Mouse (Mus musculus) heart, adult 9 months (tissue): ENCODE results near the gene Eif3l.
"Not testable (repeated sequence)": the region's sequence is repeated elsewhere in the genome, so short reads cannot be mapped to it uniquely, and the experiment has no call there.

Source experiments
- DNase-seq, 2 experiments: peaks; one replicate each; pipeline ENCODE4 v3.0.0; 2022; ENCODE audit warnings: low spot score in 2 of 2

The Eif3l gene

DNA sequence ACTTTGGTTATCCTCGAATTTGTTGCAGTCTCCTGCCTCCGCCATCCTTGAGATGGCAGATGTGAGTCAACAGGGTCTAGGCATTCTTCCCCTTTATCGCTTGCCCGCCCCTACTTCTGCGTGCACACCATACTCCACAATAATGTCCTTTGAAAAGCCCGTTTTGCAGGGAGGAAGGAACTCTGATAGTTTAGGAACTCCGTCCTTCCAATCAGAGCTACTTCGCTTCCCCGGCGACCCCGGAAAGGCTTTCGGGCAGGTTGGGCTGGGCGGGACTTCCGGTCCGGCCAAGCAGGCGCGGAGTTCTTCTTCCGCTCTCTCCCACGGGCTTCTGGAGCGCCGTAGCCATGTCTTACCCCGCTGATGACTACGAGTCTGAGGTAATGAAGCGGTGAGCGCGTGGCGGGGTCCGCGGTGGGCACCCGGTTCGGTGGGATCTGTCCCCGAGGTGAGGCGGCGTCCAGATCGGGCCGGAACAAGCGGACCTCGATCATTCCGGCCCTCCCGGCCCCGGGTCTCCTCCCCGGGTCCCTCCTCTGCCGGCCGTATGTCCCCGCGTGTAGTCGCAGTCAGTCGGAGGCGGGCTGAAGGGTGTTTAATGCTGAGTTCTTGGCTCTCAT is at the start of gene Eif3l:
TSS of gene Eif3l (plus strand) at position 267 of the 620 bp plus-strand sequence.
- DNase-seq, result peak; percentile 86

DNA sequence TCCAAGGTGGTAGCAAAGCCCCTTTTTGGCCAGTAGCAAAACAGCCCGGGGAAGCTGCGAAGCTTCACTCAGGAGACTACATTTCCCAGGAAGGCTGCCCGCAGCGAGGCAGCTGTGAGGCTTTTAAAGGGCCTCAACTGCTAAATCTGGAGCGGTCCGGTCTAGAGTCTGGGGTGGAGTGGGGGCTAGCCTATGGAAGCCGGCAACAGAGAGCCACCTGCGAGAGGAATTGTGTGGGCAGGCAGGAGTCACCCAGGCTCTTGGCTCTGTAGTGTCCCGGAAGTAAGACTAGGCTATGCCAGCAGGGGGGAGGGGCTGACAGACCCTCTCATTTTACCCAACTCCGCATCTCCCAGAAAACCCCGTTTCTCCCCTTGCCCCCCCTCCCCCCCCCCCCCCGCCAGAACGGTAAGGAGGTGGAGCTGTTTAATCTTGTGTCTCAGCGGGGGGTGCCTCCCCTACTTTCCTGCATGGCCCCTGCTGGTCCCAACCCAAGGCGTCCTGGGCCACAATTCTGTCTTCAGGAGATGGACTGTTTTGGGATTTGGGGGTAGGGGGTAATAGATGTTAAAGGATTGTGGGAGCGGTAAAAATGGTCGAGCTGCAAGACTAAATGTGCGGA is 49.2 kb upstream of the Eif3l start:
- DNase-seq, result no peak

DNA sequence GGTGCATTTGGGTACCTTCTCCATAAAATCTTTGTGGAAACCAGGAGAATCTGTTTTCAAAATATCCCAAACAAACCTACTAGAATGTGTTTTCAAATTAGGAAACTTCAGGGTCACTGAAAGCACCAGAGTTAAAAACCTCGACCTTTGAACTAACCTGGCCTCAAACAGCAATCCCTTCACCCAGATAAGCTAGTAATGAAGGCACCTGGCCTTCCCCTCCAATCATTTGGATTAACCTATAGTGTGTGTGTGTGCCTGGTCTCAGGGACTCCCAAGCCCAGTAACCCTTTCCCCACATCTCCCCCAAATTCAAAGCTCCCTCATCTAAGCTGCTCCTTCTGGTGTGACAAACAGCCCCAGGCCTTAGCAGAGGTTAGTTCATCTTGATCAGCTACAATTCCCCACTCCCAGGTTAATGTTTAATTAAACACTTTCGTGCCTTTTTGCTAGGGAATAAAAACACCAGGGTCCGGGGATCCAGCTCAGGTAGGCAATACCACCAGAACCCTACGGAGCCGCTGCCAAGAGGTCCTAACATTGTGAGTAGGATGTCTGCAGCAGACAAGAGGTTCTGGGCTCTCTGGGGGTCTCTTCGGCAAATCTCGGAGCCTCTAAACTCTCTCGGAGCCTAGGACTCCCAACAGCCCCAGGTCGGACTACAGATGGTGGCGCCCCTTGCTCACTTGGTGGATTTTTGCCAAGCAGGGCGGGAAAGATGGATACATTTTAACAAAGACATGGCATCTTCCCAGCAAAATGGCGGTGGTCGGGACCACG is 48.3 kb upstream of the Eif3l start:
- DNase-seq, result no peak

DNA sequence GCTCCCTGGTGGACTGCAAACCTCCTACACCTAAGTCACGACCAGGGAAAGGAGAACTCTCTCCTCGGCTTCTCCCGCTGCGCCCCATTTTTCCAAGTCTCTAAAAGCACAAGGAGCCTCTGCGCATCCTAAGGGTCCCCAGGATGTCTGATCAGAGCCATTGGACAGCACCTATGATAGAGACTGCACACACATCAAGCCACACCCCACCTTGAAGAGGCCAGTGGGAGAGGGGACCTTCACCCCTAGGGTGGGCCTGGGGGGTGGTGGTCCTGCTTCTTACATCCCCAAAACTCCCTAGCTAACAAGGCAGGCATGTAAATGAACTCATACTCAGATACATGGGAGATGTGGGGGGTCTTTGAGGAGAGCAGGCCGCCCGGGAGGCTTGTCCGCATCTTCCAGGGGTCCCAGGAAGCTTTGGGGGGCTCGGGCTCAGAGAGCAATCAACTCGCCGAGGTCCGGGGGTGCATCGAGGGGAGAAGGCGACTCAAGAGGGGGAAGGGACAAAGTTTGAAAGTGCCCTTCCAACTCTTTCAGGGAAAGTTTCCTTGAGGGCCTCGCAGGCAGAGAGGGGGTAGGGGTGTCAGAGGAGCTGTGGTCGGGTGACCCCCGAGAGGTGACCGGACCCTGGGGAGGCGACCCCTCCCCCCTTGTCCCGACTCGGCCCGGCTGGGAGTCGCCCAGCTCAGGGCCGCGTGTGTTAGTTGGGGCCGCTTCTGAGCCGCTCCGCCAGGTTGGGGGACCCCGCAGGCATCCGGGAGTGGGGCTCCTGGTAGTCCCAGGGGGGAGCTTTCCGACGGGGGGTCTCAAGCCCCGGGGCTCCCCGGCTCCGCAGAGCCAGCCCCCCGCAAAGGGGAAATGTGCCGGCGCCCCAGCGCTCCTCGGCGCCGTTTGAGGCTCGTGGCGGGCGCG is 47.4 kb upstream of the Eif3l start:
- DNase-seq, result peak in 1 of 2 experiments; percentile 44

DNA sequence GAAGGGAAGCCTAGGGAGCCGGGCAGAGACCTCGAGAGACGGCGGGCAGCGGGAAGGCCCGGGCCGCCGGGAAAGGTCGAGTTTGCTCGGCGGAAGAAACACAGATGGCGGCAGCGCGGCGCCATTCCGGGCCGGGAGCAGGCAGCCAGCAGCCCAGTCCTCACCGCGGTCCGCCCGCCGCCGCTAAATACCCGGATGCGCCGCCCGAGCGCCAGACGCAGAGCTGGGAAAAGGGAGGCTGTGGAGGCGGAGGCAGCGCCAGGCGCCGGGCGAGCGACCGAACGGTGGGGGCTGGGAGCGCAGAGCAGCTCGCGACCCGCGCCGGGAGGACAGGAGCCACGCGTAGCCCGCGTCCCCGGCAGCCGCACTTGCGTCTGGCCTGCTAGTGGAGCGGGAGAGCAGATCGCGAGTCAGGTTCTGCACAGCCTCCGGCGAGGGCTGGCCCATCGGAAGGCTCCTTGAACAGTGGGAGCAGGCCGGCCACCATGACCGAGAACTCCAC is 46.7 kb upstream of the Eif3l start, which contains the start of gene H1f0:
TSS of gene H1f0 (plus strand) at position 214 of the 502 bp plus-strand sequence.
- DNase-seq, result peak; percentile 92 to 93

DNA sequence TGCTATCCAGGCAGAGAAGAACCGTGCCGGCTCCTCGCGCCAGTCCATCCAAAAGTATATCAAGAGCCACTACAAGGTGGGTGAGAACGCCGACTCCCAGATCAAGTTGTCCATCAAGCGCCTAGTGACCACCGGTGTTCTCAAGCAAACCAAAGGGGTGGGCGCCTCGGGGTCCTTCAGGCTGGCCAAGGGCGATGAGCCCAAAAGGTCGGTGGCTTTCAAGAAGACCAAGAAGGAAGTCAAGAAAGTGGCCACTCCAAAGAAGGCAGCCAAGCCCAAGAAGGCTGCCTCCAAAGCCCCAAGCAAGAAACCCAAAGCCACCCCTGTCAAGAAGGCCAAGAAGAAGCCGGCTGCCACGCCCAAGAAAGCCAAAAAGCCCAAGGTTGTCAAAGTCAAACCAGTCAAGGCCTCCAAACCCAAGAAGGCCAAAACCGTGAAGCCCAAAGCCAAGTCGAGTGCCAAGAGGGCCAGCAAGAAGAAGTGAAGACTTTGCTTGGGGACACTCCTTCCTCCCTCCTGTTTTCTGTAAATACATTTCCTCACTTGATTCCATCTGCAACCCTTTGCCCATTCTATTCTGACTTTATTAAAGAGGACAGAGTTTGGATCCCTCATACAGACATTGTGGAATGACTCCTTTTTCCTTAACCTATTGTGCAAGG is 46.0 kb upstream of the Eif3l start:
- peak in 1 of 2 experiments; percentile 23 for DNase-seq

DNA sequence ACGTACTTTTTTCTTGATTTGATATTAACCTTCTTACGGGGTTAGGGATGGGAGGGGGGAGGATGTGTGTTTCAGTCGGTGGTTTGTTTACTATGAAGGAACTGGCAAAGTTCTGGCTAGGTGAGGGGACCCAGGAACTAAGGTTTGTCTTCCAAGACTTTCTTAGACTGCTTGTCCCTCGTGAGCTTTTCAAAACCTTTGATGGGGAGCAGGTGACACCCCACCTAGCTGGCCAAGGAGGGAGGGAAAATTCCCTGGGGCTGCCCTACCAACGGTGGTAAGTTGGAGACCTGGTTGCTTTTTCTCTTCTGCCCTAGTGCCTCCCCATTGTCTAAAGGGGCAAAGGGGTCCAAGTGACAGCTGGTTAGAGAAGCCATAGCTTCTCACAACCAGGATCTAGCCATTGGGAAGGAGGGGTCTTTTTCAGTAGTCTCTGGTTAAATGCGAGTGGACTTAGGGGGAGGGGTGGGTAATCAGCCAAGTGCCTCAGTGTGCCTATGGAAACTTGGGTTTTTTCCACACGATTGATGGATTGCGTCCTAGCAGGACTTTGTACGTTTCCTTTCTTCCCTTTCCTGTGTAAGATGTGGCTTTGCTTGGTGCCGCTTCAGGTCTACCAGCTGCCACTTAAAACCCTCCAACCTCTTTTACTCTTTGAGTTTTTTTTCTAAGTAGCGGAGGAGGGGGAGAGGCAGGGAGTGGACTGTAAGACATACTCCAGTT is 45.3 kb upstream of the Eif3l start:
- no peak for DNase-seq

DNA sequence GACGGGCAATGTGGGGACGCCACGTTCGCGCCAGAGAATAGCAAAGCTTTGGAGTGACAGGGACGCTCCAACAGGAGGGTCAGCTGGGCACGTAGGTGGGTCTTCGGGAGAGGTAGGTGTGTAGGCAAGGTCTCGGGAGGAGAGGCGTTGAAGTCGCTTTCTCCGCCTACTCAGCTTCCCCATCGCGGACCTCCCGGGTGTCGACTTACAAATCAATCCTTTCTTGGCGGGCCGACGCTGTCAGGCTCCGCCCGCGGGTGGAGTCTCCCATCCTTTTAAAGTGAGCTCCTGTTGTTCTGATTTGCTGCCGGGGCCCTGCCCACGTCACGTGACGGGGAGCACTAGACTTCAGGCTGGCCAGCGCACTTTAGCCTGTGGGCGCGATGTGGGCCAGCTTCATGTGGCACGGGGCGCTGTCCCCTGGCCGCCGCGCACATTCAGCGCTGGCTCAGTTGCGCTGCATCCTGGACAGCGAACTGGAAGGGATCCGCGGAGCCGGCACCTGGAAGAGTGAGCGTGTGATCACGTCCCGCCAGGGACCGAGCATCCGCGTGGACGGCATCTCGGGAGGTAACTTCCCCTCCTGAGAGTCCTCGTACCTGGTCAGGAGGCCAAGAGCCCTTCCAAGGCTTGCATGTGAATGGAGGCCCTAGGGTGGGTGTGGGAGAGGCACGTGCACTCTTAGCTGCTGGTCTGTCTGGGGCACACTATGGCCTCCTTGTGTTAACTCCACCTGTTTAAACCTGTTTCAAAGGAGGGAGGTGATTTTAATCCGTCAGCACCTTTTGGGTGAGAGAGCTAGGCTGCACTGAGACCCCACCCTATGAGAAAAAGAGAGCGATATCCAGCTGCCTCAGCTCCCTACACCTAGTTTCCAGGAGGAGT is 44.2 kb upstream of the Eif3l start:
- peak; percentile 92 to 94 for DNase-seq

DNA sequence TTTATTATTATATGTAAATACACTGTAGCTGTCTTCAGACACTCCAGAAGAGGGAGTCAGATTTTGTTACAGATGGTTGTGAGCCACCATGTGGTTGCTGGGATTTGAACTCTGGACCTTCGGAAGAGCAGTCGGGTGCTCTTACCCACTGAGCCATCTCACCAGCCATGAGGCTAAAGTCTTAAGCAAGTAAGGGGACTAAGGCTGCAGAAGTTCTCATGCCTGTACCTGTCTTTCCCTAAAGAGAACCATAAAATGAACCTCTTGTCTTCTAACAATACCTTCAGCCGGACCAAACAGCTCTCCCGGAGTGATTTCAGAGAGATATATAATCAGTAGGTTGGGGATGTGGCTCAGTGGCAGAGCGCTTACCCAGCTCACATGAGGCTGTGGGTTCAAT is 43.1 kb upstream of the Eif3l start:
- not testable (repeated sequence) for DNase-seq

DNA sequence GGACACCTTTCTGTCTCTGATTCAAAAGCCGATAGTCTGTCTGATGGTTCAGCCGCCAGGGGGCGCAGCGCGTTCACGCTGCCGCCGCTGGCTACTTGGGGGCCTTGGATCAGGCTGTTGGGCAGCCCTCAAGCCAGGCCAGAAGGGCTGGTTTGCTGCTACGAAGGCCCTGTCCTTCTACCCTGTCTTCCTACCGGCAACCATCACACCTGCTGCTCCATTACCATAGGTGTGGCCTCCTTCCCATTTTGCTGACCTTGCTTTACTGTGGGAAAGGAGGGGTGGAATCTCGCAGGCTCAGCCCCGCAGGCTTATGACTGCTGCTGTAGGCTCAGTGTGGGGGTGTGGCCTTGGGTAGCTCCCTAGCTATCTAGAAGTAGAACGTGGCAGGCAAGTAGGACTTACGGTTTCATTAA is 37.1 kb upstream of the Eif3l start:
- peak; percentile 30 to 53 for DNase-seq

DNA sequence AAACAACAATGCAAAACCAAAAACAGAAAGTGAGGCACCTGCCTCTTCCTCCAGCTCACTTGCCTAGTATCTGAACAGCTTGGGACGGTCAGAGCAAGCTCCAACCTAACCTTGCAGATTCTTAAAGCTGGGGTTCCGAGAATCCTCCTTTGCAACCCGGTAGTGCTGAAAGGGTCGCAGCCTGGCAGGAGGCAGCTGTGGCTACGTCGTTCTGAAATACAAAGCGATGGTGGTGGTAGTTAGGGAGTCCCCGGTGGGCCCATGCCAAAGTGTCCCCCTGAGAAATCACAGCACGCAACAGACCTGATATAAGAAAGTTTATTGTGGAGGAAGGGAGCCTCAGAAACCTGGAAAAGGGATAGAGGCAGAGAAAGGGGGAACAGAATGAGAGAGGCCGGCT is 36.6 kb upstream of the Eif3l start:
- no peak for DNase-seq

DNA sequence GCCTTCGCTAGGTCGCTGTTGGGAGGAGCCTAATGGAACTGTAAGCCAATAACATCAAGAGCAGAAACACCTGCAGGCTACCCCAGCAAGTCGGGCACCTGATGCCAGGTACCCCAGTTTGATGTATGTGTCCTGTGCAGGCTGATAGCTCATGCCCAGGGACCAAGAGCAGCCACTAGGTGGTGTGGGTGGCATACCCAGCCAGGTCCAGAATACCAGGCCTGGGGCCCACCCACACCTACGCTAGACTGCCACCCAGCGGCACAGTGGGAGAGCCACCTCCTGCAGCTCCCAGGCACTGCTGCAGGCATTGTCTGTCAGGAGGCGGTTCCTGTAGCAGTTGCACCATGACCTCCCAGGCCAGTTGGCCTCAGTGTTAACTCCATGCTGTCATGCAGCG is 36.1 kb upstream of the Eif3l start:
- DNase-seq, result peak; percentile 41 to 50

DNA sequence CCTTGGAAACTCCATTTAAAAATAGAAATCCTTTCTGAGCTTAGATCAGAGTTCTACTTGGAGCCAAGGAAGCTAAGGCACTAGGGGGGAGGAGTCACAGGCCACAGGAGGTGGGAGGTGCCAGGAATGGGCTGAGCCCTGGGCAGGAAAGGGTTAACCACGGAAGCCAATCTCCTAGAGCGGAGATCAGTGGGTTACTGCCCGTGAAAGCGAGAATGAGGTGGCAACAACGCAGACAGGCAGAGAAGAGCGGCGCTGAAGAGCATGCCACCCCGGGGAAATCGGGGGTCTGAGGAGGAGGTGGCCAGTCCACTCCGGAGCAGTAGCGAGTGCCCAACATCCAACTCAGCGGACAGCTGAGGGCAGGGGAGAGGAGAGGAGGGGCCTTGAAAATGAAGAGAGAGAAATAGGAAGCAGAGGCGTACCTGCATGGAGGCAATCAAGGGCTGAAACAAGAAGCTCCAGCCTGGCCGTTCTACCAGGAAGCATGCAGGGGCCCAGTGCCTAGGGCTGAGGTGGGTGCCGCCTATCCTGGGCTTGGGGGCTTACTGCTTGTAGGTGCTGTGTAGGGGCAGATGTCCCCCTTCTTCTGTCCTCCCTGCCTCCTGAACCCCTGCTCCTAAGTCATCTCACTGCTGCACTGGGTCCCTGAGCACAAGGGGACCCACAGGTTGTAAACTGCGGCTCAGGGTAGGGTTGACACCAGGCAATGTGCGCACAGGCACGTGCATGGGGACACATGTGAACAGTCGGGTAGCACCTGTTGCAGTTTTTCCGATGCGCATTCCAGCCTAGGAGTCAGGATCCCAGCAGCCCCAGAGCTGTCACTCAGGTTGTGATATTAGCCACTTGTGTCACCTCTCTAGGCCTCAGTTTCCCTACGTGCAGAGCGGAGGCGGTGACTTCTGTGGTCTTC is 34.2 kb upstream of the Eif3l start:
- no peak for DNase-seq

DNA sequence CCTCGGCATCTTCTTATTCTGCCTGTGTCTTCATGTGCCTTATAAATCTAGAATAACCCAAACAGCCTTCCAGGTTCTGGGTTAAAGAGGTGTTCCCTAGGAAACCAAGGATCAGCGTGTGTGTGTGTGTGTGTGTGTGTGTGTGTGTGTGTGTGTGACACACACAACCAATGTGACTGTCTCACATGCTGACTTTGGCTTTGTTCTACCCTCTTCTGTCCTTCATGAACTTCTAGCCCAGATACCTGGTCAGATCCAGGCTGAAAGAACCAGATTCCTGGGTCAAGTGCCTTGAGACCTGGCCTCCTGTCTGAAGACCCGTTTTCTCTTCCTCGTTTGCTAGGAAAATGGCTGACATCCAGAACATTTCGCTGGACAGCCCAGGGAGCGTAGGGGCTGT is 33.4 kb upstream of the Eif3l start, which contains the start of gene Galr3:
TSS of gene Galr3 (plus strand) at position 301 of the 400 bp plus-strand sequence.
- no peak for DNase-seq

DNA sequence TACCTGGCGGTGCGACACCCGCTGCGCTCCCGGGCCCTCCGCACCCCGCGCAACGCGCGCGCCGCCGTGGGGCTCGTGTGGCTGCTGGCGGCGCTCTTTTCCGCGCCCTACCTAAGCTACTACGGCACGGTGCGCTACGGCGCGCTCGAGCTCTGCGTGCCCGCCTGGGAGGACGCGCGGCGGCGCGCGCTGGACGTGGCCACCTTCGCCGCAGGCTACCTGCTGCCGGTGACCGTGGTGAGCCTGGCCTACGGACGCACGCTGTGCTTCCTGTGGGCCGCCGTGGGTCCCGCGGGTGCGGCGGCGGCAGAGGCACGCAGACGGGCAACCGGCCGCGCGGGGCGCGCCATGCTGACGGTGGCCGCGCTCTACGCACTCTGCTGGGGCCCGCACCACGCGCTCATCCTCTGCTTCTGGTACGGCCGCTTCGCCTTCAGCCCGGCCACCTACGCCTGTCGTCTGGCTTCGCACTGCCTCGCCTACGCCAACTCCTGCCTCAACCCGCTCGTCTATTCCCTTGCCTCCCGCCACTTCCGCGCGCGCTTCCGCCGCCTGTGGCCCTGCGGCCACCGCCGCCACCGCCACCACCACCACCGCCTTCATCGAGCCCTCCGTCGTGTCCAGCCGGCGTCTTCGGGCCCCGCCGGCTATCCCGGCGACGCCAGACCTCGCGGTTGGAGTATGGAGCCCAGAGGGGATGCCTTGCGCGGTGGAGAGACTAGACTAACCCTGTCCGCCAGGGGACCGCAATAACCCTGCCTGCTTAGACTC is 32.1 kb upstream of the Eif3l start:
- DNase-seq, result no peak

DNA sequence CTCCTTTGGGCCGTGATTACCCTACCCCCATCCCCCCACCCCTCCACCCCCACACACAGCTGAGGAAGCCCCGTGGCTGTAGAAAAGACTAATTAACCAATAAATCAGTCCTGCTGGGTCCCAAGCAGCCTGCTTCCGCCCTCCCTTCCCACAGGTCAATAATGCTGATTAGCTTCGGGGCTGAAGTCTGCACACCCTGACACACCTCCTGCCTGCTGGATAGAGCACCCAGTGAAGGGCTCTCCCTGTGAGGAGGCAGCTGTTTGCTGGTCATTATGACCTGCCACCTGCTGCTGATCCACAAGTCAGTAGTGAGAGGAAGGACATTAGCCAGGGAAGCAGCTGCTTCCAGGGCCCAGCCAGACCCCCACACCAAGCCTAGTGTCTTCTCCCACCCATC is 30.1 kb upstream of the Eif3l start:
- DNase-seq, result no peak

DNA sequence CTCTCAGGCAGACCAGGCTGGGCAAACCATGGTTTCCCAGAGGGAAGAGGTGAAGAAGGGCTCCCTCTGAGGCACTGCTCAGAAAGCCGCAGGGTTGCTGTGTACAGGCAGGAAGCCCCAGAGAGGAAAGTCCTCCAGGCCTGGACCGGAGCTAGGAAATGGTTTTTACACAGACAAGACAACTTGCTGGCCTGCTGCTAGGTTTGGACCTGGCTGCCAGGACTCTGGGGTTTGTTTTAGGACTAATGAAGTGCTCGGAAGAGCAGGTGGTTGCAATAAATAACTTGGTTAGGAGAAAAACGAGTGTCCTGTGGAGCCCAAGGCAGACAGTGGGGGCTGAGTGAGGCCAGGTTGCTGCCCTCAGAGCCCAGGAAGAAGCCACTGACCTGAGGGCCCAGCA is 26.8 kb upstream of the Eif3l start:
- DNase-seq, result no peak
